ENCODE assay signal across 8 mouse cellular contexts in the genomic region with DNA sequence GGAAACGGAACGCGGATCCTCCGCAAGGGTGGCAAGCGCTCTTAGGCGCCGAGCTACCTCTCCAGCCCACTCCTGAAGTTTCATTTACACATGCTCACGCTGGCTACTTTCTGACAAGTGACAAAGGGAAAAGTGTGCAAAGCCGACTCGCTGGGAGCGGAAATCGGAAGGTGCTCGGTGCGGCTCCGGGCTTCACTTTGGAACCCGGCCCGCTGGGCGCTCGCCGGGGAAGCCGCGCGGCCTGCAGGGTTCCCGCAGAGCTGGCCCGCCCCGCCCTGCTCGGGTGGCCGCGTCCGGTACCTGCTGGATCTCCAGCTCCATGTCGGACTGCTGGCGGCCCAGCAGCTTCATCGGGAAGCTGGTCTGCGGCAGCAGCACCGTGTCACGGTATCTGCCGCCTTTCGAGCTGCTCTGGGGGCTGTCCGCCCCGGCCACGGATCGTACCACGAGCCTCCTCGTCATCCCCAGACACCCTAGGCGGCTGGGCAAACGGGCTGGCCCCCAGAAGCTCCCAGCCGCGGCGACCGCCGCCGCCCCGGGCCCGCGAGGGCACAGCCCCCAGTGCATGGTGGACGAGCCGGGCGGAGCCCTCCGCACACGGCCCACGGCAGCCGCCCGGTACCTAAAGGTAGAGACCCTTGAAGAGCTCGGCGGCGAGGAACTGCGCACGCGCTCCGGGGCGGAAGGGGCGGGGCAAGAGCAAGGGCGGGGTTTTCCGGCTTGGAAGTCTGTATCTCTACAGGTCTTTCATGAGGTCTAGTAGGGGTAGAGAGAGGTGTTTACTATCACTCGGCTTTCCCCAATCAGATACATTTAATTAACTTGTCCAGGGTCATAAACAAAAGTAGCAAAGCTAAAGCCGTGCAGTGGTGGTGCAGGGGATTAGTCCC. TPM values are rescaled to one million over a fixed set of nuclear protein-coding genes. Genes with fewer than 3 reads are reported as not detected.
DNase-seq lines count a peak whose midpoint lies in the region; ATAC-seq and TF ChIP-seq lines count a peak whose summit lies in the region.

Gene Iars2, minus strand, starts transcription at position 676 of the 890 bp plus-strand sequence.

- under 1% methylated on average over 76 of the region's 76 CpGs for WGBS in forebrain, embryonic 11.5 days
- under 1% methylated on average over 76 of the region's 76 CpGs for WGBS in heart, embryonic 16.5 days
- under 1% methylated on average over 76 of the region's 76 CpGs for WGBS in liver, embryonic 16.5 days (ENCODE audit: insufficient replicate concordance)
- WGBS in neural tube, embryonic 13.5 days = under 1% methylated on average over 74 of the region's 76 CpGs

- TF ChIP-seq POLR2A in testis, adult 2 months (IDR thresholded peaks at IDR 0.05; ENCODE audit: control insufficient read depth, low read depth, low read length) = peak; percentile 79

- no peaks in the 10 kb centered on the region for H3K27me3 ChIP-seq in forebrain, embryonic 11.5 days (ENCODE audit: control insufficient read depth, insufficient read depth, low read length)
- no peaks in the 10 kb centered on the region for H3K27me3 ChIP-seq in heart, embryonic 16.5 days (ENCODE audit: control insufficient read depth, insufficient read depth, low read length)
- H3K27me3 ChIP-seq in liver, embryonic 16.5 days (ENCODE audit: control insufficient read depth, insufficient read depth, low read depth, low read length) = no peaks in the 10 kb centered on the region
- H3K27me3 ChIP-seq in neural tube, embryonic 13.5 days = no peaks in the 10 kb centered on the region
- H3K27me3 ChIP-seq in testis, adult 2 months (ENCODE audit: control insufficient read depth, insufficient read depth, low read length) = no peaks in the 10 kb centered on the region

- H3K4me2 ChIP-seq in forebrain, embryonic 11.5 days (ENCODE audit: low read depth, low read length, severe bottlenecking) = peak within 1 kb of the TSS; percentile 69
- peak within 1 kb of the TSS; percentile 83 for H3K4me2 ChIP-seq in heart, embryonic 16.5 days (ENCODE audit: low read depth, low read length)
- peak within 1 kb of the TSS; percentile 69 for H3K4me2 ChIP-seq in liver, embryonic 16.5 days (ENCODE audit: low read depth, low read length)
- H3K4me2 ChIP-seq in neural tube, embryonic 13.5 days = peak within 1 kb of the TSS; percentile 82

- peak within 1 kb of the TSS; percentile 93 for H3K4me3 ChIP-seq in forebrain, embryonic 11.5 days (ENCODE audit: low read depth, low read length)
- H3K4me3 ChIP-seq in heart, embryonic 16.5 days (ENCODE audit: low read length) = peak within 1 kb of the TSS; percentile 98
- H3K4me3 ChIP-seq in liver, embryonic 16.5 days (ENCODE audit: low read depth, low read length) = peak within 1 kb of the TSS; percentile 83
- H3K4me3 ChIP-seq in neural tube, embryonic 13.5 days = peak within 1 kb of the TSS; percentile 79
- H3K4me3 ChIP-seq in testis, adult 2 months (ENCODE audit: control insufficient read depth, low read depth, low read length) = peak within 1 kb of the TSS; percentile 95

- peak within 1 kb of the TSS; percentile 88 for H3K9ac ChIP-seq in forebrain, embryonic 11.5 days (ENCODE audit: low read length)
- peak within 1 kb of the TSS; percentile 98 for H3K9ac ChIP-seq in heart, embryonic 16.5 days (ENCODE audit: low read length)
- H3K9ac ChIP-seq in liver, embryonic 16.5 days (ENCODE audit: low read depth, low read length) = peak within 1 kb of the TSS; percentile 90
- H3K9ac ChIP-seq in neural tube, embryonic 13.5 days = peak within 1 kb of the TSS; percentile 88

- H3K27ac ChIP-seq in forebrain, embryonic 11.5 days (ENCODE audit: low read depth, low read length) = peak within 1 kb of the TSS; percentile 70
- peak within 1 kb of the TSS; percentile 98 for H3K27ac ChIP-seq in heart, embryonic 16.5 days (ENCODE audit: low read length)
- H3K27ac ChIP-seq in liver, embryonic 16.5 days (ENCODE audit: low read length) = peak within 1 kb of the TSS; percentile 86
- H3K27ac ChIP-seq in neural tube, embryonic 13.5 days (replicated peaks) = peak within 1 kb of the TSS; percentile 93
- H3K27ac ChIP-seq in testis, adult 2 months (ENCODE audit: control insufficient read depth, insufficient read depth, low read depth, low read length) = peak within 1 kb of the TSS; percentile 82

- no peak for TF ChIP-seq CTCF in testis, adult 2 months (IDR thresholded peaks at IDR 0.05; ENCODE audit: control insufficient read depth, insufficient read depth, insufficient replicate concordance, low read depth, low read length)

- no peaks in the 10 kb centered on the region for H3K9me3 ChIP-seq in forebrain, embryonic 11.5 days (ENCODE audit: control insufficient read depth, low read length)
- no peaks in the 10 kb centered on the region for H3K9me3 ChIP-seq in heart, embryonic 16.5 days (replicated peaks; ENCODE audit: control insufficient read depth, low read length)
- no peaks in the 10 kb centered on the region for H3K9me3 ChIP-seq in liver, embryonic 16.5 days (replicated peaks; ENCODE audit: control insufficient read depth, low read length)
- no peaks in the 10 kb centered on the region for H3K9me3 ChIP-seq in neural tube, embryonic 13.5 days

- H3K4me1 ChIP-seq in forebrain, embryonic 11.5 days (replicated peaks; ENCODE audit: control insufficient read depth, insufficient read depth, low read length) = peaks cover 2% of the 10 kb centered on the region; the same call in 1 of the 2 replicates
- peaks cover 23% of the 10 kb centered on the region for H3K4me1 ChIP-seq in heart, embryonic 16.5 days (ENCODE audit: control insufficient read depth, insufficient read depth, low read length)
- H3K4me1 ChIP-seq in liver, embryonic 16.5 days (ENCODE audit: control insufficient read depth, low read depth, low read length) = peaks cover 12% of the 10 kb centered on the region
- H3K4me1 ChIP-seq in neural tube, embryonic 13.5 days (replicated peaks) = peaks cover 31% of the 10 kb centered on the region
- peaks cover 9% of the 10 kb centered on the region for H3K4me1 ChIP-seq in testis, adult 2 months (ENCODE audit: control insufficient read depth, insufficient read depth, low read length)

- DNase-seq in CD8-positive naive resting alpha-beta T cell, adult 2 months (ENCODE audit: low read depth in 2 of 2, low spot score in 2 of 2) = peak; percentile 86 to 97
- peak; percentile 78 for DNase-seq in c-Kit-positive CD71-negative TER-119-negative erythroid progenitor cells, embryonic 14.5 days (ENCODE audit: low read depth)
- DNase-seq in forebrain, embryonic 11.5 days (ENCODE audit: low spot score) = peak; percentile 95
- peak; percentile 95 to 96 for DNase-seq in kidney, postnatal 4 days

- no peaks in the 10 kb centered on the region for H3K36me3 ChIP-seq in forebrain, embryonic 11.5 days (ENCODE audit: control insufficient read depth, insufficient read depth, low read length)
- H3K36me3 ChIP-seq in heart, embryonic 16.5 days (ENCODE audit: control insufficient read depth, insufficient read depth) = peaks cover 15% of the 10 kb centered on the region
- H3K36me3 ChIP-seq in liver, embryonic 16.5 days (ENCODE audit: control insufficient read depth, insufficient read depth) = peaks cover 7% of the 10 kb centered on the region
- H3K36me3 ChIP-seq in neural tube, embryonic 13.5 days = peaks cover 31% of the 10 kb centered on the region
- H3K36me3 ChIP-seq in testis, adult 2 months (ENCODE audit: control insufficient read depth, insufficient read depth, low read length) = no peaks in the 10 kb centered on the region

- peak; percentile 89 for ATAC-seq in forebrain, embryonic 11.5 days (replicated peaks; ENCODE audit: low FRiP score)
- peak; percentile 86 for ATAC-seq in heart, embryonic 16.5 days (replicated peaks; ENCODE audit: extremely low read depth, insufficient read depth, low FRiP score)
- peak; percentile 88 for ATAC-seq in liver, embryonic 16.5 days (ENCODE audit: low read depth)
- peak; percentile 88 for ATAC-seq in neural tube, embryonic 13.5 days (ENCODE audit: low read depth)

RNA-seq across cellular contexts. Expression of gene Iars2, which starts in this region (rescaled TPM):
- 29.8 and 31.5 TPM in 2 replicates for polyA plus RNA-seq in forebrain, embryonic 11.5 days (2014; fragmentation: Nextera tagmentation; extraction: Ambion mirVana)
- 40.5 and 42.6 TPM in 2 replicates for polyA plus RNA-seq in heart, embryonic 16.5 days (2015; fragmentation: Nextera tagmentation; extraction: Ambion mirVana)
- 17.5 and 17.7 TPM in 2 replicates for polyA plus RNA-seq in liver, embryonic 16.5 days (2015; fragmentation: Nextera tagmentation; extraction: Ambion mirVana)
- polyA plus RNA-seq in neural tube, embryonic 13.5 days (2015; fragmentation: Nextera tagmentation; extraction: Ambion mirVana) = 17.6 and 20.5 TPM in 2 replicates
- 8.5 and 12.0 TPM in 2 replicates for polyA plus RNA-seq in testis, adult 2 months (2012; rRNA removed)

Comparison
In these comparisons a context has a peak if more than half of its experiments do, and no peak if none do; other contexts are left out.
1. Peak in every context shown above with its lines: DNase-seq, ATAC-seq, H3K4me3 ChIP-seq and H3K27ac ChIP-seq.